Mouse (Mus musculus) left cerebral cortex, adult 18-20 months (tissue): ENCODE results near the gene Crebl2. TPM values are rescaled to one million over a fixed set of nuclear protein-coding genes. Genes with fewer than 3 reads are reported as not detected.

Experiments used
- DNase-seq, 2 experiments: peaks; one replicate each; pipeline ENCODE4 v3.0.0; 2021 to 2022; ENCODE audit warnings: low spot score in 2 of 2, mixed read lengths in 1 of 2
- total RNA-seq, 2 experiments: library from RNA; stranded (reverse); gene quantifications; 2 replicates each; pipeline ENCODE4 v1.2.3; 2021

Gene Crebl2
- total RNA-seq, 2 experiments from 2014 or later, result 51.8 TPM

- DNase-seq, result no peak
Observed at GRCm38 (mm10) chr6:134817051-134817928, 12.7 kb upstream of the Crebl2 start.

GRCm38 (mm10) chr6:134819741-134820140 lies 10.2 kb upstream of the Crebl2 start:
- DNase-seq, result no peak

GRCm38 (mm10) chr6:134820411-134820810 lies 9.5 kb upstream of the Crebl2 start:
- no peak for DNase-seq

DNA sequence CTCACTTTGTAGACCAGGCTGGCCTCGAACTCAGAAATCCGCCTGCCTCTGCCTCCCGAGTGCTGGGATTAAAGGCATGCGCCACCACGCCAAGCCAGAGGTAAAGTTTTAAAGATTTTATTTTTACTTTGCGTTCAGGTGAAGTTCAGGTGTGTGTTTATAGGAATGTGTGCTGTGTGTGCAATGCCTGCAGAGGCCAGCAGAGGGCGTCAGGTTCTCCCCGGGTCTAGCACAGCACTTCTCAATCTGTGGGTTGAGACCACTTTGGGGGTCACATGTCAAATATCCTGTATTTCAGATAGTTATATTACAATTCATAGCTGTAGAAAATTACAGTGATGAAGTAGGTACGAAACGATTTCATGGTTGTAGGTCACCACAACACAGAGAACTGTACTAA lies 7.1 kb upstream of the Crebl2 start:
- DNase-seq, result no peak

DNA sequence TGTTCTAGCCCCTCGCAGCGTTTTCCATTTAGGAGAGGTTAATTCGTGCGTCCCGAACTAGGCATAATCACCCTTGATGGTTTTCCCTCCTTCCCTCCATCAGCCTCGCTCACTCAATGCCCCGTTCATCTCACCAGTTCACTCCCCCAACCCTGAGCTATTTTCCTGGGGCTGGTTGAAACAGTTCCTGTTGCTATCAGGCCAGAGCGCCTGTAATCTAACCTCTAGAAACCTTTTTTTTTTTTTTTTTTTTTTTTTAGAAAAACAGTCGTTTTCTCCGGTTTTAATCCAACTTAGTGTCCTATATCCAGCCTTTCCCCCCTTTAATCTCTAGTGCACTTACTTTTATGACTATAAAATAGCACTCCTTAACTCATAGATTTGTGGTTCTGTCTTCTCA lies 822 bp downstream of the Crebl2 start:
- no peak for DNase-seq

GRCm38 (mm10) chr6:134834585-134835251 lies 4.8 kb downstream of the Crebl2 start:
- no peak for DNase-seq

DNA sequence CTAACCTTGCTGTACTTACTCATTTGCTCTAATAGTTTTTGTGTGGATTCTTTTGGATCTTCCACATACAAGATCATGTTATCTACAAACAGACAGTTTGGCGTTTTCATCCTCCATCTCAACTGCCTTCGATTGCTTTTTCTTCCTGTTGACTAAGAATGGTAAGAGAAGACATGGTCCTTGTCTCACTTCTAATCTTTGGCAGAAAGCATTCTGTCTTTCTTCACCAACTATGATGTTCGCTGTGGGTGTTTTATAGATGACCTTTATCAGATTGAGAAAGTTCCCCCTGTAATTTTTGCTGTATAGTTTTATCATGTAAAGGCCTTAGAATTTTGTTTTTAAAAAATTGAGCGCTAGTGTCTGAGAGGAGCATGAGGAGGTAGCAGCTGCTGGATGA lies 8.2 kb downstream of the Crebl2 start:
- DNase-seq, result no peak

DNA sequence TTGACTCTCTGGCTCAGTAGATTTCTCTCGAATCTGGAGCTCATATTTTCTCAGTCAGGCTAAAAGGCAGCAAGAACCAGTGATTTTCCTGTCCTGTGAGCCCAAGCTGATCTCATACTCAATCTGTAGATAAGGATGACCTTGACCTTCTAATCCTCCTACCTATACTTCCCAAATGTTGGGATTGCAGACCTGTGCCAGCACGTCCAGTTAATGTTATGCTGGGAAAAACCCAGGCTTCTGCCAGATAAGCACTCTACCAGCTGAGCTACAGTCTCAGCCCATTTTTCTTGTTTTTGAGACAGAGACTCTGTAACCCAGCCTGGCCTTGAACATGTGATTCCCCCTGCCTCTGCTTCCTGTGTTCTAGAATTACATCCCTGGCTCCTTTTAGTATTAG lies 10.4 kb downstream of the Crebl2 start:
- no peak for DNase-seq

DNA sequence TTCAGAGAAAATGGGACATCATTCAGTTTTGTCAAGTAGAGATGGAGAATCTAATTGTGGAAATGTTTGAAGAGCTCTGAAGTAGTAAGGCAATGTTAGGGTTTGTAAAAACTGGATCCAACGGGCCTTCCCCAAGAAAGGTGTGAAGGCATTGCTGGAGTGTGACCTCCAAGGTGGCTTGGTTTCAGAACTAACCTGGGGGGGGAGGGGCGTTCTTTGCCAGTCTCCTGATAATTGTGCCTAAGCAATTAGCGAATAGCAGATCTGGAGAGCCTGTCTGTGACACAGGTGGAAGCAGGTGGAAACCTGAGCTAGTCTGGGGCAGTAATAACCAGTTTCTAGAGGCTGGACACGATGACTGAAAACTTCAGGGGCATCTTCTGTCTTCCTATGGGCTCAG lies 15.8 kb downstream of the Crebl2 start:
- DNase-seq, result no peak

DNA sequence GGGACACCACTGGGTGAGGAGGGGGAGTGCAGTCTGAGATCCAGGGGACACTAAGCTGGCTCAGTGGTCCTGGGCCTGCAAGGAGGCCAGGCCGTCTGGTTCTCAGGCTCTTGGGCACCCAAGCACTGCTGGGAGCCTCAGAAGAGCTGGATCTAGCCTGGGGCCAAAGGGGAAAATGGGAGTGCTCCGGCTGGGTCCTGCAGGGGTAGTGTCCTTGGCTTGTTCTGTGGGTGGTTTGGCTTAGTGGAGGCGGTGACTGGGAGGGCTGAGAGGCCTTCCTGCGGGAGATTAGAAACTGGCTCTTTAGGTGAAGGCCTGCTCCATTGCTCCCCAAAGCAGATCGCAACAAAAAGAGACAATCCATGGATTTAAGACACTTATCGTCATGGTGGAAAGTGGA lies 16.4 kb downstream of the Crebl2 start:
- DNase-seq, result no peak

DNA sequence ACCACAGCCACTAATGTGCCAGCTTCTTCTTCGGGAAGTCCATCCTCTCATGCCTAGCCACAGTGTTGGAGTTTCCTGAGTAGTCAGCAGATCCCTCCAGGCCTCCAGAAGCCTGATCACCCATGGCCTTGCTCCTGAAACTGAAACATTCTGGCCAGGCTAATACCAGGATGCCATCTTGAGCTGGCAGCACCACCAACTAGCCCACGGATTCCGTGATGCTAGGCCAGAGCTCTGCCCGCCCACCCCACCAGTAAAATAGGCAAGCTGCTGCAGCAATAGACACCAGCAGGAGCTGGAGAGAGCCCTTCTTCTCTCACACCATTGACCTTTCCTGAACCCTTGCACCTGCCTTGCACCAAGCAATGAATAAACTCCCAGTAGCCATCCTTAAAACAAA lies 17.6 kb downstream of the Crebl2 start:
- peak in 1 of 2 experiments; percentile 42 for DNase-seq

DNA sequence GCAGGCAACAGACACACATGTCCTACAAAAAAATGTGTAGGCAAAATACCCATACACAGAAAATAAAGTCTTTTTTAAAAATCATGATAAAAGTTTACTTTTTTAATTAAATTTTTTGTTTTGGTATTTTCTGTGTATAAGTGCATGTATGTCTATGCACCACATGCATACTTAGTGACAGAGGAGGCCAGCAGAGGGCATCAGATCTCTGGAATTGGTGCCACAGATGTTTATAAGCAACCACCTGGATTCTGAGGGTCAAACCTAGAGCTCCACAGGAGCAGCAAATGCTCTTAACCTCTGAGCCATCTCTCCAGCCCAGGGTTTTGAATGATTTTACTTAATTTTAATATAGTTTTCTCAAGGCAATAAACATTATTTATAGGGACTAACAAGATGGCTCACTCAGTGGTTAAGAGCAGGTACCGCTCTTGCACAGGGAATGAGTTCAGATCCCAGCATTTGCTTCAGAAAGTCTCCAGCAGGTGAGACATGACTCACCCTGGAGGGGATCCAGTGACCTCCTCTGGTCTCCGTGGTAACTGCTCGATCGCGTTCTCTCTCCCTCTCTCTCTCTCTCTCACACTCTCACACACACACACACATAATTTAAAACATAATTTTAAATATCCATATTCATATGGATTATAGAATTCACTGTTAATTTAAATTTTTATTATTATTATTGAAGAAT lies 18.4 kb downstream of the Crebl2 start:
- DNase-seq, result no peak

- DNase-seq, result no peak
Observed at GRCm38 (mm10) chr6:134849461-134849860, 19.5 kb downstream of the Crebl2 start.

DNA sequence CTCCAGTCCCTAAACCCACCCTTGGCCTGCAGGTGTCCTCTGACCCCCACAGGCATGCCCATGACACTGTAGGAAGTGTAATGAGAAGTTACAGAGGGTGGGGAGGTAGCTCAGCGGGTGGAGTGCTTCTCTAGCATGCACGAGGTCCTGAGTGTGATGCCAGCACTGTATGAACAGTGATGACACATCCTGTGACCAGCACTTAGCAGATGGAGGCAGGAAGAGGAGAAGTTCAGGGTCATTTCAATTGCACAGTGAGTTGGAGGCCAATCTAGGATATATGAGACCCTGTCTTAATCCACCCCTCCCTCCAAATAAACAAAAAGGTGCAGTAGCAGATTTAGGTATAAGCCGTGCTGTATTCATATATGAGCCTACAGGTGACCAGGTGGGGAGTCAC lies 20.0 kb downstream of the Crebl2 start:
- no peak for DNase-seq

DNA sequence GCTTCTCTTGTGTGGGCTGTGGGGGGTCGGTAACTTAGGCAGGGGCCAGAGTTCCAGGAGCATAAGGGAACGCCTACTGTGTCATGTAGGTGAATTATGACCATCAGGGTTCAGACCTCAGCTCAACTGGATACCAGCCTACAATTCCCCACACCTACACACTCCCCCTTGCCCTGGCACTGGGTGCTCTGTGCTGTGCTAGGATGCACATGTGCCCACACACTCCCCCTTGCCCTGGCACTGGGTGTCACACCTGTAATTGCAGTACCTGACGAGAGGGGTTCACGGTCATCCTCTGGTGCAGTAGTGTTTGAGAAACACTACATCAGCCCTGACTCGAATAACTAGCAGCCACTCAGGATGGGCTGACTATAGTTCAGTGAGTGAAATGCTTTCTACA lies 24.8 kb downstream of the Crebl2 start:
- DNase-seq, result no peak

DNA sequence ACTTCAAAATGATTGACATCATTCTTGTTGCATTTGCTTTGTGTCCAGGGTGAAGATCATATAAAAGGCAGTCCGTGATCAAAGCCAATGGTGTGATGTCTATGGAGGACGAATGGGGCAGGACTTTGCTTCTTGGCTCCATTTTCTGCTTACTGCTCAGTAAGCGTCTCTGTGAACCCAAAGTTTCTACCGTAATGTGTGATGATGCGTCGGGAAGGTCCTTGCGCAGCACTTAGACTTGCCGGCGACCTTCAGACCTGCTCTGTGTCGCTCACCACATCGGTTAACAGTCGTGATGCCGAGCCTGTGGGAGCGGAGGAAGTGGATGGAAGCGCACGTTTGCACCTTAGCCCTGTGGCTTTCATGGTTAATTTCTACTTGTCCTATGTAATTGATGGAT lies 26.0 kb downstream of the Crebl2 start:
- no peak for DNase-seq

- DNase-seq, result no peak
Observed at GRCm38 (mm10) chr6:134859021-134859420, 29.1 kb downstream of the Crebl2 start.

DNA sequence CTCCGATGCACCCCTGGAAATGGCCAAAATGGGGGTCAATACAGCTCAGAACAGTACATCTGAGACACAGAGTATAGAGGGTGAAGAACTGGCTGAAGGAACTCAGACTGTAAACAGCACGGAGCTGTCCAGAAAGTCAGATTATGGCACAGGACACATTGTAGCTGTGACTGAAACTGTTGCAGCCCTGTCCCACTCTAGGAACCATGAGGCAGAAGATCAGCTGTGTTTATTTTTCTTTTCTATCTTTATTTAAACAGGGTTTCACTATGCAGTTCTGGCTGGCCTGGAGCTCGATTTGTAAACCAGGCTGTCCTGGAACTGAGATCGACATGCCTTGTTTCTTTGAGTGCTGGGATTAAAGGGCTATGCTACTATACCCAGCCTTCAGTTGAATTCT lies 30.3 kb downstream of the Crebl2 start:
- DNase-seq, result no peak

- DNase-seq, result no peak
Observed at GRCm38 (mm10) chr6:134861386-134861785, 31.4 kb downstream of the Crebl2 start.

DNA sequence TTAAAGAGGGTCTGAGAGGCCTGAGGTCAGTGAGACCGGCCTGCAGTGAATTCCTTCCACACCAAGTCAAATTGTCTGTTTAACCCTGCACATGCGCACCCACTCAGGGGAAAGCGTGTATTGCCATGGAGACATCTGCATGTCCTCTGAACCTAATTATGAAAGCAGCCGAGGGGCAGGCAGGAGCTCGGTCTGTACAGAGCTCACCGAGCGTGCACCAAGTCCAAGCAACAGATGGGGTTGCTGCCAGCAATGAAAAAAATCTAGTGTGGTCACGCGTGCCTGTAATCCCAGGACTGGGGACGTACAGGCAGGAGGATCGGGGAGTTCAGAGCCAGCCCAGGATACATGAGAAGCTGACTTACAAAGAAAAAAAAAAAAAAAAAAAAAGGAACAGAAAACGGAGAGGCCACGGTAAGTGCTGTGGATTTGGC lies 32.7 kb downstream of the Crebl2 start:
- DNase-seq, result peak in 1 of 2 experiments; percentile 29

GRCm38 (mm10) chr6:134863146-134863545 lies 33.2 kb downstream of the Crebl2 start:
- DNase-seq, result peak; percentile 98 to 100

- no peak for DNase-seq
Observed at GRCm38 (mm10) chr6:134866113-134866512, 36.2 kb downstream of the Crebl2 start.
